Mouse (Mus musculus) forebrain, embryonic 14.5 days (tissue): ENCODE data around the gene Nfix. TPM values are rescaled to one million over a fixed set of nuclear protein-coding genes. Genes with fewer than 3 reads are reported as not detected.

Experiments used
- ATAC-seq: fragments of 200-750 bp; cut with Nextera tagmentation; 2 replicates; pipeline ENCODE4 v1.8.0; 2017; ENCODE audit warnings: mild to moderate bottlenecking, moderate library complexity
- DNase-seq: peaks from one replicate; pipeline ENCODE4 v3.0.0-alpha.2; 2015; ENCODE audit warnings: low spot score
- H3K27ac ChIP-seq: fragments of 300-500 bp; sonication (generic); 2 replicates; pipeline ENCODE4 v1.5.1; 2014; ENCODE audit warnings: low read depth, mild to moderate bottlenecking, control low read depth, low read length, moderate library complexity
- H3K27me3 ChIP-seq: fragments of 300-500 bp; sonication (generic); replicated peaks from 2 replicates; pipeline ENCODE4 v1.6.1; 2014; ENCODE audit warnings: low read length, control low read depth, mixed read lengths; ENCODE audit not compliant: control insufficient read depth, insufficient read depth
- H3K36me3 ChIP-seq: fragments of 300-500 bp; sonication (generic); 2 replicates; pipeline ENCODE4 v1.6.1; 2014; ENCODE audit warnings: low read length, control low read depth; ENCODE audit not compliant: control insufficient read depth, insufficient read depth
- H3K4me1 ChIP-seq: fragments of 300-500 bp; sonication (generic); 2 replicates; pipeline ENCODE4 v1.6.1; 2014; ENCODE audit warnings: antibody characterized with exemption, low read length, control low read depth; ENCODE audit not compliant: control insufficient read depth, insufficient read depth
- H3K4me2 ChIP-seq: fragments of 300-500 bp; sonication (generic); 2 replicates; pipeline ENCODE4 v1.6.1; 2014; ENCODE audit warnings: mild to moderate bottlenecking, control low read depth, low read length
- H3K4me3 ChIP-seq: fragments of 300-500 bp; sonication (generic); 2 replicates; pipeline ENCODE4 v1.5.1; 2014; ENCODE audit warnings: low read depth, low read length, control low read depth
- H3K9ac ChIP-seq: fragments of 300-500 bp; sonication (generic); 2 replicates; pipeline ENCODE4 v1.6.1; 2014; ENCODE audit warnings: mild to moderate bottlenecking, low read length, control low read depth, moderate library complexity
- H3K9me3 ChIP-seq: fragments of 300-500 bp; sonication (generic); replicated peaks from 2 replicates; pipeline ENCODE4 v1.6.1; 2016; ENCODE audit warnings: low read length, control low read depth, mixed read lengths; ENCODE audit not compliant: control insufficient read depth
- WGBS: fragments of 180-500 bp; shearing (Covaris S2); extraction: QIAGEN DNeasy Blood & Tissue Kit; methylation state at CpG from one replicate; pipeline ENCODE4 v1.1.7; 2014; 5-methylcytosine and 5-hydroxymethylcytosine counted together
- polyA plus RNA-seq: library from polyadenylated mRNA; unstranded; fragments of >200 nt; fragmentation: Nextera tagmentation; extraction: Ambion mirVana; gene quantifications from 2 replicates; pipeline ENCODE4 v1.2.1, GENCODE M21; 2014

Gene Nfix
- polyA plus RNA-seq, 1 experiment from 2014 or later: 237 TPM

DNA sequence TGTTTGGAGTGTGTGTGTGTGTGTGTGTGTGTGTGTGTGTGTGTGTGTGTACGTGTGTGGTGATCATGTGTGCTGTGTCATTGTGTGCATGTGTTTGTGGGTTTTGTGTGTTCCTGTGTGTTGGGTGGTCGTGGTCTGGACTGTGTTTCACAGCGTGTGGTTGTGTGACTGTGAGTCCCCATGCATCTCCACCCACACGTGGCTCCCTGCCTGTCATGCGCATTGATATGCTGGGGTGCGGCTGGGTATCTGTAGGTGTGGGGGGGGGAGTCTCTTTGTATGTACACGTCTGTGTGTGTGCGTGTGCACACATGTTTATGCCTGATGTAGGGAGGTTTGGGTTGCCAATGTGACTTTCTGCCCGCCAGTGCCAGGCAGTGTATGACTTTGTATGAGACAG is 7.0 kb downstream of the Nfix start:
- H3K9ac ChIP-seq: peak overlapping the region; percentile 56
- peak overlapping the region; percentile 38 for H3K4me2 ChIP-seq
- no peak overlapping the region; the same call in 1 of the 2 replicates for H3K4me3 ChIP-seq
- peaks cover 11% of the 10 kb centered on the region; the same call in 1 of the 2 replicates for H3K36me3 ChIP-seq
- H3K9me3 ChIP-seq: no peaks in the 10 kb centered on the region
- peaks cover 31% of the 10 kb centered on the region; the same call in 1 of the 2 replicates for H3K27me3 ChIP-seq
- peaks cover 62% of the 10 kb centered on the region for H3K4me1 ChIP-seq
- ATAC-seq: no peak
- H3K27ac ChIP-seq: peak overlapping the region; percentile 95
- 71% methylated on average over 9 of the region's 9 CpGs for WGBS
- no peak for DNase-seq

DNA sequence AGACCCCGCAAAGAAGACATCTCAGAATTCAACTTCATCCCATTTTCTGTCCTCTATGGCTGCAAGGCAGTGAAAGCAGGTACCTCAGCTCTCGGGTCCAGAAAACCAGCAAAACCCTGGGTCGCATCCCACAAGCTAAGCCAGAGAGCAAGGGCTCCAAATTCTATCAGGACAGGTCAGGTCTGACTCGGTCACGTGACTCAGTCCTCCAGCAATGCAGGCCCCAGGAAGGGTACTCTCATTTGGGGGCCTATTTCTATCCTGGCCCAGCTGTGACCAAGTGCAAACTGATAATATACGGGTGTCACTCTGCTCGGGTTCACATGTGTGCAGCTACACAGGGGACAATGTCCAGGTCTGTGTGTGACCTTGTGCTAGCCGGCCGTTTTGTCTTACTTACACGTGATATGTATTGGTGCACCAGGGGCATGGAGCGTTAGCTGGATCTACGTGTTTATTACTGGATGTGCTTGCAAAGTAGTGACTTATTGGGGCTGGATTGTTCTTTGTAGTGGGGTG is 7.7 kb downstream of the Nfix start:
- Histone ChIP-seq H3K9ac (no peak overlapping the region), H3K4me2 (no peak overlapping the region), H3K27me3 (peaks cover 28% of the 10 kb centered on the region; the same call in 1 of the 2 replicates), H3K4me1 (peaks cover 60% of the 10 kb centered on the region), H3K27ac (peak overlapping the region; percentile 95), H3K9me3 (no peaks in the 10 kb centered on the region), H3K4me3 (no peak overlapping the region), H3K36me3 (peaks cover 11% of the 10 kb centered on the region; the same call in 1 of the 2 replicates)
- DNase-seq (no peak), ATAC-seq (no peak)
- 69% methylated on average over 12 of the region's 12 CpGs for WGBS

DNA sequence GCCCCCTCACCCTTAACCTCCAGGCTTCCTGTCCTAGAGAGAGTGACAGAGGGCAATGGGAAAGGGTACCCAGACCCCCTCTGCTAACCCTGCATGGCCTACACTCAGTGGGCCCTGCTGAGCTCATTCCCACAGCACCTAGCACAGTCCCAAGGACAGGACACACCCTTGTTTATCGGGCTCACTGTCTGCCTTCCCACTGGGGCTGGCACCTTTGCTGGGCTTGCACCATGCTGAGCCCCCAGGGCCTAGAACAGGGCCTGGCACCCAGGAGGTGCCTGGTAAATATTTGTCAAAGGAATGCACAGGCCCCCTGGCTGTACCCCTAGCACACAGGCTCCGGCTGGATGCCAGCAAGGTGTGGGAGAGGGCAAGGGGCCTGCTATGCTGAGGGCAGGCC is 9.6 kb downstream of the Nfix start:
- Histone ChIP-seq H3K4me2 (peak overlapping the region; percentile 31), H3K4me3 (no peak overlapping the region), H3K9me3 (no peaks in the 10 kb centered on the region), H3K9ac (peak overlapping the region; percentile 37; the same call in 1 of the 2 replicates), H3K27ac (peak overlapping the region; percentile 79), H3K4me1 (peaks cover 67% of the 10 kb centered on the region), H3K27me3 (peaks cover 37% of the 10 kb centered on the region), H3K36me3 (0 out of 2 replicates have a peak, but pooled peaks cover 3% of the 10 kb centered on the region)
- ATAC-seq (no peak), DNase-seq (no peak)
- 74% methylated on average over 2 of the region's 2 CpGs for WGBS

DNA sequence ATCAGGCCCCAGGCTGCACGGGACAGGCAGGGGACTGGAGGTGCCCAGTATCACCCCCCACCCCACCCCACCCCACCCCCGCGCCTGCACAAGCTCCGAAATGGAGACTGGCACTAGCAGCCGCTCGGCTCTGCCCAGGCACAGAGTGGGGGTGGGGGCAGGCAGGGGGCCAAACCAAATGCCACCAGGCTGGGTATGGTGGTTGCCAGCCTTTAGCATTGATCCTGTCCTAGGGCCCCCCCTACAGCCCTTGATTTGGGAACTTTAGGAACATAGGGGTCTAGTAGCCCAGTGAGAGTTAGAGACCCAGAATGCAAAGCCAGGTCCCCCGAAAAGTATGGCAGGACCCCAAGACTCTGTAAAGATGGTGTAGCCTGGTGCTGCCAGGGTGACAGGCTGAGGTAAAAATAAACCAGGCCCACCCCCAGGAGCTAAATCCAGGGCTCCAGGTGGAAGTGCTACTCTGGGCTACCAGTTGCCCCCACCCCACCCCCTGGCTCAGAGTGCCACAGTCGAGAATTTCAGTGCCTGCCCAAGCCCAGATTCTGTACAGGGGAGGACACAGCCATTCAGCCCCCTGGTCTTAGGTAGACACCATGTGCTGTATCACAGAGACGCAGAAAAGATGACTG is 10.2 kb downstream of the Nfix start:
- WGBS: 42% methylated on average over 9 of the region's 9 CpGs
- Histone ChIP-seq H3K27ac (peak overlapping the region; percentile 79), H3K9me3 (no peaks in the 10 kb centered on the region), H3K9ac (peak overlapping the region; percentile 37), H3K27me3 (peaks cover 37% of the 10 kb centered on the region), H3K4me2 (peak overlapping the region; percentile 31), H3K4me1 (peaks cover 62% of the 10 kb centered on the region), H3K4me3 (no peak overlapping the region), H3K36me3 (0 out of 2 replicates have a peak, but pooled peaks cover 2% of the 10 kb centered on the region)
- DNase-seq (no peak), ATAC-seq (peak; percentile 2; the same call in 1 of the 2 replicates)

DNA sequence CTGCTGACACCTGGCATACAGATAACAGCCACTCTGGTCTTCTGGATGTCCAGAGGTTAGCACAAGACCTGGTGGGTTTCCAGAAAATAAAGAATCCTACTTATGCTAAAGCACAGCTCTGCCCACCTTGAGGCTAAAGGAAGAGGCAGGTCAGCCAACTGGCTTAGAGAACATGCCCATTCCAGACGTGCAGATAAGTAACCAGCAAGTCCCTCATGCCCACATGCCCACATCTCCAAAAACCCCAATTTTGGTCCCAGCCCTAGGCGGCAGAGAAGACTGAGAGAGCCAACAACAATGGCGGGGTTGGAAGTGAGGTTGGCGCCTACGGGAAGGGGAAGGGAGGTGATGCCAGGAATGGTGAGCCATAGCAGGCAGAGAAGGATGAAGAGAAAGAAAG is 10.8 kb downstream of the Nfix start:
- H3K27ac ChIP-seq: peak overlapping the region; percentile 79
- H3K4me2 ChIP-seq: peak overlapping the region; percentile 31
- H3K36me3 ChIP-seq: 0 out of 2 replicates have a peak, but pooled peaks cover 2% of the 10 kb centered on the region
- peaks cover 40% of the 10 kb centered on the region for H3K27me3 ChIP-seq
- H3K4me3 ChIP-seq: no peak overlapping the region; the same call in 1 of the 2 replicates
- no peak for ATAC-seq
- no peaks in the 10 kb centered on the region for H3K9me3 ChIP-seq
- no peak for DNase-seq
- no peak overlapping the region; the same call in 1 of the 2 replicates for H3K9ac ChIP-seq
- peaks cover 62% of the 10 kb centered on the region for H3K4me1 ChIP-seq
- WGBS: 37% methylated on average over 5 of the region's 5 CpGs

DNA sequence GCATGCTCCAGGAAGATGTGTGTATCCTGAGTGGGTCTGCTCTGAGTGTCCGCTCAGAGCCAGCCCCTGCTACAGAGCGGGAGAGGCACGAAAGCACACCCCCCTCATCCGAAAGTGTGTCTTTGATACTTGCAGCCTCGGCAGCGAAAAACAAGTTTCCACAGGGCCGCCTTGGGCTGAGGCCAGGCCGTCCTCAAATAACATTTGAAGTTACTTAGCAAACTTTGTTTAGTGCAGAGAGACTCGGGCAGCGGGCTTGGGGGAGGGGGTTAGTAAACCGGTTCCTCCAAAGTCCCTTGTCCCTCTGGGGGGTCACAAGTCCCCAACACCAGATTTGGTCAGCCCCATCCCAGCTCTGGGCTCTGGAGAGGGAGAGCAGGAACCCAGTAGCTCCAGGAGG is 11.2 kb downstream of the Nfix start:
- DNase-seq (no peak), ATAC-seq (no peak)
- peaks cover 65% of the 10 kb centered on the region for H3K4me1 ChIP-seq
- 15% methylated on average over 11 of the region's 11 CpGs for WGBS
- peak overlapping the region; percentile 79 for H3K27ac ChIP-seq
- peak overlapping the region; percentile 31 for H3K4me2 ChIP-seq
- peaks cover 42% of the 10 kb centered on the region for H3K27me3 ChIP-seq
- H3K36me3 ChIP-seq: 0 out of 2 replicates have a peak, but pooled peaks cover 2% of the 10 kb centered on the region
- H3K4me3 ChIP-seq: no peak overlapping the region
- H3K9me3 ChIP-seq: no peaks in the 10 kb centered on the region
- H3K9ac ChIP-seq: peak overlapping the region; percentile 77; the same call in 1 of the 2 replicates

DNA sequence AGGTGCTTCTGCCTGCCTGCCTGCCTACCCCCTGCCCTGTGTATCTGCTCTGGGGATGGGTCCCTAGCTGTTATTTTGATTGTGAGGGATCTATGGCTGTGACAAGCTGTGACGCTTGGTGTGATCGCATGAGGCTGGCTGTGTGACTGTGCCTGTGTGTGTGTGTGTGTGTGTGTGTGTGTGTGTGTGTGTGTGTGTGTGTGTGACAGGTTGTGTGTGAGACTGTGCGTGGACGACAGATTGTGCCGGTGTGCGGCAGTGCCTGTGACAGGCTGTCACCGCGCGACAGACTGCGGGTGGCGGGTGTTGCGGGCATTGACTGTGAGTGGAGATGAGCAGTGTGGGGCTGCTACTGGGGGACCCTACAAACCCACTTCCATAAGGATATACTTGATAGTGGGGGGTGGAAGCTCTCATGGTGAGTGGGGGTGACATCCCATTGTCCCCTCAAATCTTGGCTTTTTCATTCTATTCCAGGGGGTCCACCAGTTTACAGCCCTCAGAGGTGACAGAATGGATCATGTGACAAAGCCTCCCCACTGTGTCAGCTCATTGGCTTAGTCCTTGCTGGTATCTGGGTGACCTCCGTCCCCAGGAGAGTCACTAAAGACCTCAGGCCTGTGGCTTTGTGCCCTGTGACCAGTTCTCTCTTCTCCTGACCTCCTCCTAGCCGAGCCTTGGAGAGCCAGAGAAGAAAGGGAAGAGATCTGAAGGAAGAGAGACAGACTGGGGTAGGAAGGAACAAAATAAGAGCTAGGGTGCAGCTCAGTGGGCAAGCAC is 12.4 kb downstream of the Nfix start:
- Histone ChIP-seq H3K4me1 (peaks cover 64% of the 10 kb centered on the region), H3K27ac (peak overlapping the region; percentile 78), H3K9ac (peak overlapping the region; percentile 77), H3K4me2 (peak overlapping the region; percentile 55), H3K4me3 (no peak overlapping the region), H3K36me3 (0 out of 2 replicates have a peak, but pooled peaks cover 2% of the 10 kb centered on the region), H3K9me3 (no peaks in the 10 kb centered on the region), H3K27me3 (peaks cover 48% of the 10 kb centered on the region)
- ATAC-seq: peak; percentile 57
- no peak for DNase-seq
- WGBS: 12% methylated on average over 14 of the region's 14 CpGs

DNA sequence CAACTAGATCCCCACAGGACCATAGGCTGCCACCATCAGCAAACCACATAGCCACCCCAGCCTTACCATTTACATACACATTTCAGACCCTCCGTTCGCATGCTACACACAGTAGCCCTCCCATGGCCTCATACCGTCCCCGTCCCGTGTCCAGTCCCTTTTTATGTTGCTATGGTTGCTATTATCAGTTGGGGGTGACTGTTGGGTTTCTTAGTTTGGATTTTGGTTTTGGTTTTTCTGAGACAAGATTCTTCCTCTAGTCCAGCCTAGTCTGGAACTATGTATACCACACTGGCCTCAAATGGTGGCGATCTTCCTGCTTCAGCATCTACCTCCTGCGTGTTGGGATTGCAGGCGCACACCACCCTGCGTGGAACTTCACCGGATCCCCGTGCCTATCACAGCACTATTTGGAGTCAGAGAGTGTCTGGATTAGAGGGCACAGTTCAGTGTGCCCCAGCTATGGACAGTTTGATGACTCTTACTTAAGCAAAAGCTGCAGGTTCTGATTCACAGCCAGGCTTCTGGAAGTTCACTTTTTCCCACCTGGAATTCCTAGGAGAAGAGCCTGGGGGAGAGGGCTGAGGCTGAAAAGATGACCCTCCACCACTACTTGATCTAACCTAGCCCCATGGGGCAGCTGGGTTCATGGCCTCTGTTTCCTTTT is 13.2 kb downstream of the Nfix start:
- peak overlapping the region; percentile 78 for H3K27ac ChIP-seq
- peaks cover 55% of the 10 kb centered on the region for H3K27me3 ChIP-seq
- 22% methylated on average over 11 of the region's 11 CpGs for WGBS
- ATAC-seq (no peak), DNase-seq (no peak)
- H3K36me3 ChIP-seq: 0 out of 2 replicates have a peak, but pooled peaks cover 2% of the 10 kb centered on the region
- H3K9me3 ChIP-seq: no peaks in the 10 kb centered on the region
- peaks cover 65% of the 10 kb centered on the region for H3K4me1 ChIP-seq
- no peak overlapping the region for H3K4me3 ChIP-seq
- peak overlapping the region; percentile 77 for H3K9ac ChIP-seq
- H3K4me2 ChIP-seq: peak overlapping the region; percentile 55
